In the genomic region with DNA sequence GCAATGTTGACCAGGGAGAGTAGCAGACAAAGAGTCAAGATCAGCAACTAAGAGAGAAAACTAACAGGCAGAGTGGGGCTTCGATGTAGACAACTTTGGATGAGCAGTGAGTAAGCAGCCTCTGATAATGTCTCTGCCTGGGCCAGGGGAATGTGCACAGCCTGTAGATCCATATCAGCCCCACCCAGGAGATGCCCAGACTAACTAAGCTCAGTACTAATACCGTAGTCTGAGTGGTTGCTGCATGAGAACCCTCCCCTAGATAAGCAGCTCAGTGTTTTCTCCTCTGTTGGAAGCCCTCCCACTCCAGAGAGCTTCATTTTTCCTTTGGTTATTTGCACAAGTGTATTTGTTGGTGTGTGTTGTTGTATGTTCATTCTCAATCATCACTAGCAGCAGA, we compare ENCODE assay signal across 27 mouse cellular contexts. TPM values are rescaled to one million over a fixed set of nuclear protein-coding genes. Genes with fewer than 3 reads are reported as not detected.
DNase-seq lines count a peak whose midpoint lies in the region; ATAC-seq and TF ChIP-seq lines count a peak whose summit lies in the region.
"Had no signal": no experiment of that assay in that cellular context is flagged by ENCODE, and none has a peak within 500 bp of the region (broad histone marks: within the 10 kb centered on the region; RNA-seq: fewer than 3 reads in every experiment).

No protein-coding gene starts in this region.

- 32% methylated on average over 2 of the region's 2 CpGs for WGBS in heart, embryonic 13.5 days
- WGBS in kidney, embryonic 15.5 days, result 75% methylated on average over 2 of the region's 2 CpGs

- H3K79me2 ChIP-seq in C2C12 (ENCODE audit: control insufficient read depth, insufficient read depth), result no peaks in the 10 kb centered on the region

- H3ac ChIP-seq in C2C12 (ENCODE audit: control insufficient read depth, insufficient read length, low read depth), result peak overlapping the region; percentile 34

- no peaks in the 10 kb centered on the region for H3K9me3 ChIP-seq in heart, embryonic 13.5 days
- no peaks in the 10 kb centered on the region for H3K9me3 ChIP-seq in kidney, embryonic 15.5 days (replicated peaks)
- H3K9me3 ChIP-seq: embryonic facial prominence, embryonic 15.5 days; forebrain, embryonic 10.5 days; limb, embryonic 12.5 days; liver, embryonic 12.5 days; midbrain, embryonic 10.5 days; stomach, embryonic 15.5 days had no signal

- H3K4me2 ChIP-seq in heart, embryonic 13.5 days, result no peak overlapping the region
- no peak overlapping the region for H3K4me2 ChIP-seq in kidney, embryonic 15.5 days
- H3K4me2 ChIP-seq: embryonic facial prominence, embryonic 15.5 days; limb, embryonic 12.5 days; liver, embryonic 12.5 days; stomach, embryonic 15.5 days had no signal

- TF ChIP-seq CTCF in C2C12 (IDR thresholded peaks at IDR 0.05; ENCODE audit: control insufficient read depth, insufficient read depth, insufficient read length), result no peak

- no peak overlapping the region for H3K9ac ChIP-seq in heart, embryonic 13.5 days
- no peak overlapping the region for H3K9ac ChIP-seq in kidney, embryonic 15.5 days
- H3K9ac ChIP-seq: embryonic facial prominence, embryonic 15.5 days; forebrain, postnatal 0 days; limb, embryonic 12.5 days; liver, embryonic 12.5 days; stomach, embryonic 15.5 days had no signal

- H3K4me1 ChIP-seq in heart, embryonic 13.5 days, result peaks cover 55% of the 10 kb centered on the region
- H3K4me1 ChIP-seq in kidney, embryonic 15.5 days, result peaks cover 24% of the 10 kb centered on the region
- H3K4me1 ChIP-seq: embryonic facial prominence, embryonic 15.5 days; forebrain, embryonic 10.5 days; limb, embryonic 12.5 days; stomach, embryonic 15.5 days had no signal

- no peak for ATAC-seq in heart, embryonic 13.5 days (ENCODE audit: extremely low read depth, insufficient number of reproducible peaks, low FRiP score, low TSS enrichment)
- no peak for ATAC-seq in kidney, embryonic 15.5 days (replicated peaks; ENCODE audit: low FRiP score)
- ATAC-seq in megakaryocyte progenitor cell, adult 5-6 weeks (replicated peaks; ENCODE audit: poor library complexity), result peak; percentile 31; the same call in 1 of the 2 replicates
- ATAC-seq: forebrain, postnatal 0 days; hindbrain, embryonic 16.5 days; intestine, embryonic 16.5 days; liver, embryonic 12.5 days had no signal

- no peak for DNase-seq in heart, adult 9 months (ENCODE audit: low spot score in 2 of 2)
- no peak for DNase-seq in kidney, adult 18-20 months
- DNase-seq in cerebellum, adult 18-20 months, result no peak
- DNase-seq: B cell, adult 2 months; cerebellum, adult 2 months; cerebellum, postnatal 36 days; forebrain, postnatal 0 days; right cerebral cortex, postnatal 25 days; thymus, adult 18-20 months; thymus, postnatal 4 days had no signal

- peak overlapping the region; percentile 76 for H3K27ac ChIP-seq in heart, embryonic 13.5 days (replicated peaks)
- peak overlapping the region; percentile 50 for H3K27ac ChIP-seq in kidney, embryonic 15.5 days
- H3K27ac ChIP-seq: embryonic facial prominence, embryonic 15.5 days; forebrain, embryonic 10.5 days; limb, embryonic 12.5 days; liver, embryonic 12.5 days; midbrain, embryonic 10.5 days; stomach, embryonic 15.5 days had no signal

- H3K4me3 ChIP-seq in heart, embryonic 13.5 days, result no peak overlapping the region
- no peak overlapping the region for H3K4me3 ChIP-seq in kidney, embryonic 15.5 days (replicated peaks)
- H3K4me3 ChIP-seq in C2C12 (ENCODE audit: insufficient read depth, poor library complexity, severe bottlenecking), result no peak overlapping the region
- H3K4me3 ChIP-seq: embryonic facial prominence, embryonic 15.5 days; forebrain, embryonic 10.5 days; limb, embryonic 12.5 days; liver, embryonic 12.5 days; midbrain, embryonic 10.5 days; stomach, embryonic 15.5 days had no signal

- H3K27me3 ChIP-seq in heart, embryonic 13.5 days (replicated peaks), result no peaks in the 10 kb centered on the region
- no peaks in the 10 kb centered on the region for H3K27me3 ChIP-seq in kidney, embryonic 15.5 days
- no peaks in the 10 kb centered on the region for H3K27me3 ChIP-seq in C2C12 (ENCODE audit: control insufficient read depth, insufficient read depth, insufficient read length)
- H3K27me3 ChIP-seq: embryonic facial prominence, embryonic 15.5 days; limb, embryonic 12.5 days; liver, embryonic 12.5 days; stomach, embryonic 15.5 days had no signal

- H3K36me3 ChIP-seq in heart, embryonic 13.5 days, result no peaks in the 10 kb centered on the region
- no peaks in the 10 kb centered on the region for H3K36me3 ChIP-seq in kidney, embryonic 15.5 days
- no peaks in the 10 kb centered on the region for H3K36me3 ChIP-seq in C2C12 (ENCODE audit: control insufficient read depth, insufficient read depth)
- H3K36me3 ChIP-seq: embryonic facial prominence, embryonic 15.5 days; forebrain, embryonic 10.5 days; limb, embryonic 12.5 days; liver, embryonic 12.5 days; midbrain, embryonic 10.5 days; stomach, embryonic 15.5 days had no signal

- no peaks in the 10 kb centered on the region for H3K79me3 ChIP-seq in C2C12 (ENCODE audit: low read depth)

TF ChIP-seq in C2C12, 6 proteins besides CTCF, POLR2A, EP300 and RAD21:
- no peak for TF ChIP-seq FOSL1 (IDR thresholded peaks at IDR 0.05; ENCODE audit: insufficient read depth, low read length, poor library complexity, severe bottlenecking)
- no peak for TF ChIP-seq MYOD1 (IDR thresholded peaks at IDR 0.05; ENCODE audit: control insufficient read depth, insufficient read length, low read depth)
- no peak for TF ChIP-seq MYOG (IDR thresholded peaks at IDR 0.05; ENCODE audit: control insufficient read depth, extremely low read depth, insufficient read length)
- no peak for TF ChIP-seq CEBPB (IDR thresholded peaks at IDR 0.05; ENCODE audit: low read depth)
- no peak for TF ChIP-seq MAX (IDR thresholded peaks at IDR 0.05)
- no peak for TF ChIP-seq USF1 (IDR thresholded peaks at IDR 0.05; ENCODE audit: low read depth)

RNA-seq across cellular contexts. Expression of gene Serpinb1c, which starts 28.6 kb away (rescaled TPM):
- 0.20 and 0.22 TPM in 2 replicates for polyA plus RNA-seq in heart, embryonic 13.5 days (2015; fragmentation: Nextera tagmentation; extraction: Ambion mirVana)
- not detected in 2 replicates for polyA plus RNA-seq in kidney, embryonic 15.5 days (2015; fragmentation: Nextera tagmentation; extraction: Ambion mirVana)
- polyA plus RNA-seq in C2C12 (2012; fragmentation: generic; extraction: Trizol), result 0.04 TPM
- total RNA-seq in megakaryocyte progenitor cell, adult 5-6 weeks (2015), result not detected in 2 replicates
- not detected in 2 replicates for total RNA-seq in megakaryocyte progenitor cell, adult 5-6 weeks (2017)
- total RNA-seq: adrenal gland, adult 18-20 months; forebrain, postnatal 0 days; granulocyte monocyte progenitor cell, adult 5-6 weeks; layer of hippocampus, postnatal 25 days; left cerebral cortex, postnatal 10 days had no signal
- polyA plus RNA-seq: embryonic facial prominence, embryonic 15.5 days; forebrain, embryonic 10.5 days; forebrain, postnatal 0 days; hindbrain, embryonic 16.5 days; intestine, embryonic 16.5 days; limb, embryonic 12.5 days; midbrain, embryonic 10.5 days; midbrain, postnatal 0 days; stomach, embryonic 15.5 days had no signal

RNA-seq across cellular contexts. Expression of gene Serpinb6b, which starts 38.3 kb away (rescaled TPM):
- polyA plus RNA-seq in heart, embryonic 13.5 days (2015; fragmentation: Nextera tagmentation; extraction: Ambion mirVana), result 18.0 and 22.7 TPM in 2 replicates
- 3.9 and 5.0 TPM in 2 replicates for polyA plus RNA-seq in kidney, embryonic 15.5 days (2015; fragmentation: Nextera tagmentation; extraction: Ambion mirVana)
- 1.0 TPM for polyA plus RNA-seq in C2C12 (2012; fragmentation: generic; extraction: Trizol)
- total RNA-seq in megakaryocyte progenitor cell, adult 5-6 weeks (2015), result 2.7 and 5.7 TPM in 2 replicates
- total RNA-seq in megakaryocyte progenitor cell, adult 5-6 weeks (2017), result 2.2 and 8.1 TPM in 2 replicates
